Mouse (Mus musculus) kidney, adult 2 months (tissue): Measurements from ENCODE around the gene Znrf3.

Source experiments
- CTCF ChIP-seq: fragments of 200-500 bp; conservative IDR thresholded peaks from 2 replicates; pipeline ENCODE4 v1.5.1; 2011; ENCODE audit warnings: low read depth, mild to moderate bottlenecking, control low read depth, low read length, moderate library complexity, mixed read lengths; ENCODE audit not compliant: insufficient read depth, insufficient read length
- POLR2A ChIP-seq: fragments of 200-500 bp; IDR thresholded peaks from one replicate; pipeline ENCODE4 v1.6.1; 2011; ENCODE audit warnings: low read depth, low read length, control low read depth

GRCm38 (mm10) chr11:5336269-5336668, 108.4 kb downstream of the Znrf3 start:
- TF ChIP-seq POLR2A: no peak
- no peak for TF ChIP-seq CTCF
